Mouse (Mus musculus) stomach, postnatal 0 days (tissue): ENCODE results near the gene Muc16.

Experiments used
- CTCF ChIP-seq: IDR thresholded peaks from 2 replicates; pipeline ENCODE4 v1.5.1; 2016; ENCODE audit warnings: antibody characterized with exemption, low read depth, mild to moderate bottlenecking, moderate library complexity
- EP300 ChIP-seq: optimal IDR thresholded peaks from 2 replicates; pipeline ENCODE3; 2016; ENCODE audit warnings: antibody characterized with exemption

- no peak for TF ChIP-seq EP300
- TF ChIP-seq CTCF, result no peak
These were observed 196.2 kb downstream of the Muc16 start, which contains the start of the genes Zfp558 and Mbd3l1 for GRCm38 (mm10) chr9:18478168-18478567.
